Mouse (Mus musculus): ENCODE data around the gene Rmi1. TPM values are rescaled to one million over a fixed set of nuclear protein-coding genes. Genes with fewer than 3 reads are reported as not detected.
A peak's percentile ranks its signal among the peaks of the same experiment; 100 is the strongest.
"Not testable (repeated sequence)": the region's sequence is repeated elsewhere in the genome, so short reads cannot be mapped to it uniquely, and the experiment has no call there.

The Rmi1 gene
- total RNA-seq, 2 experiments from 2014 or later = 12.0 to 14.1 TPM

DNA sequence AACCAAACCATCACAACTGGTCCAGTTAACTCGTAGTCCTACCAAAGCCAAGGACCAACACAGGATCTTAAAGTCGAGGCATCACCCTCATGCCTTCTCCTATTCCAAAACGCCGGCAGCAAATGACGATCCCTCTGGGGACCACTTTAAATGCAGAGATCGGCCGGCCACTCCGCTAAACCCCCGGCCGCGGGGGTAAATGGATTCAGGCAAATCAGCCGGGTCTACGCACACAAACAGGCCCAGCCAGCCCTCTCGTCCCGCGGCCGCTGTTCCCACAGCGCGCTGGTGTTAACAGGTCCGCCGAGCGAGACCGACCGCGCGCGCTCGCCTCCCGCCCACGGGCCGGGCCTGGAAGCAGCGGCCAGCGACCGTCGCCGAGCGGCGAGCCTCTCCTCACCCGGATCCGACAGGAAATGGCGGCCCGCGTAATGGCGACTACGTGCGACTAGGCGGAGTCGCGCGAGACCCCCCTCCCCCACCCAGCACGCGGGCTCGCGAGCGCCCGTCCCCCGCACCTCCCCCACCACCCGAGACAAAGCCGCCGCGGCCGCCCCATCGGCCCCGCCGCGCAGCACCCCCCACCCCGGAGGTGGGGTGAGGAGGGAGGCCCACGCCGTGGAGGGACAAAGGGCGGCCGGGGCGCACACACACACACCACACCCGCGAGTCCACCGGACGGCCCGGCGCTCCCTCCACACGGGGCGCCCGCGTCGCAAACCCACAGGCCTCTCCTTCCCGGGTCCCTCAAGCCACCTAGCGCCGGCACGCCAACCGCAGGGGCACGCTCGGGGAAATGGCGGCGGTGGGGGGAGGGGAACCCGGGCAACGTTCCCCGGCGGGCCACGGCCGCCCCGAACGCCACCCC, 679 bp upstream of the Rmi1 start:
- DNase-seq = peak; percentile 82

DNA sequence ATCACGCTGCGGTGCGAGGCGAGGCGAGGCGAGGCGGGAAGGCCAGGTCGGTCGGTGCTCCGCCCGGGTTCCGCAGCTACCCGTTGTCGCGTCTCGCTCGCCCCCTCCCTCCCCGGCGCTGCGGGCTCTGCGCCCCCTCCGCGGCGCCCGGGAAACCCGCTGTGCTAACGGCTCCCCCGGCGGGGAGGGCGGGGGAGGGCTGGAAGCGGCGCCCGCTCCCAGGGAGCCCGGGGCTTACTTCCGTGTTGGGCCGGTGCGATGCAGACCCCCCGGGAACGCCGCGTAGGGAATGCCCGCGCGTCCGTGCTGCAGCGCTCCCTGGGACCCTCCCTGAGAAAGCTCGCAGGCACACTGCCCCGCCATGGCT, 679 bp downstream of the Rmi1 start:
- DNase-seq = no peak

- not testable (repeated sequence) for DNase-seq
Observed at GRCm38 (mm10) chr13:58403243-58403642, 1.2 kb downstream of the Rmi1 start, which contains the start of gene Hnrnpk. Gene Hnrnpk (minus strand): TSS chr13:58403343.

DNA sequence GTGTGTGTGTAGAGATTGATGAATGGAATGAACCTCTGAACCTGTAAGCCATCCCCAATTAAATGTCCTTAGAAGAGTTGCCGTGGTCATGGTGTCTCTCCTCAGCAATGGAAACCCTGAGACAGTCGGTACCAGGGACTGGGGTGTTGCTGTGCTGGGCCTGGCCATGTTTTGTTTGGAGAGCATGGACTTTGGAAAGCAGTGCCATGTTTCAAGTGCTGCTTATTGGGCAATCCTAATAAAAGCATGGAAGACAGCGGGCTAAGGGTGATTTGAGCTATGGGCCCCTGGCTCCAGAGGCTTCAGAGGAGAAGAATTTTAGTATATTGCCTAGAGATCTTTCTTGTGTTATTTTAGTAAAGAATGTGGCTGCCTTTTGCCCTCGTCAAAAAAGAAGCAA, 9.0 kb downstream of the Rmi1 start:
- DNase-seq = no peak

DNA sequence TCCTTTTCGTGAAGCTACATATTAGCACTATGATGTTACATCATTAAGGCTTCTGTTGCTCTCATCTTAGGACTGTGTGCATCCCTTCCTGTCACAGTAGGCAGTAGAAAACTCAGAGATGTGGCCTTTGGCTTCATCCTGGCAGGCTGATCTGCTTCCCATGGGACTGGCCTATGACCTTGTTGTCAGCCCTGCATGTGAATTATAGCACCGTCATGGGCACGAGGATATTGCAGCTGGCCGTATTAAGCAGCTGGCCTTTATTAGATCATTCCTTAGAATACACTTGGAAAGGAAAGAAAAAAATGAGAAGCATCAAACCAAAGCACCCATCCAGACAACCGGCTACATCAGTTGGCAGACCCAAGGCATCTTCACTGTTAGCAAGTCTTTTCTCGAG, 13.3 kb downstream of the Rmi1 start:
- no peak for DNase-seq

GRCm38 (mm10) chr13:58415838-58416237, 13.8 kb downstream of the Rmi1 start:
- DNase-seq = peak; percentile 24

DNA sequence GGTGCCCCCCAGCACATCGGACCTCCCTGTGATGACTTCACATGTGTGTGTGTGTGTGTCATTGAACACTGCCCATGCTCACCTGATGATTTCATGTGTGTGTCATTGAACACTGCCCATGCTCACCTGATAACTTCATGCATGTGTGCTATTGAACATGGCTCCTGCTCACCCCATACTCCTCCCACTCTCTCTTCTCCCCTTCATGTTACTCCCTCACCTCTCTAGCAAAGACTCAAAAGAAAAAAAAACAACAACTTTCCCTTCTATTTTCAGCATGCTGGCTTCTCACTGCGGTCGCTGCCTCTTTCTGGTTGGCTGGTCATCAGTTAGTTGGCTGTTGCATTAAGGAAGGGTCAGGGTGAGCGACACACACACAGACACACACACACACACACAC, 16.6 kb downstream of the Rmi1 start:
- DNase-seq = no peak

- no peak for DNase-seq
Observed at GRCm38 (mm10) chr13:58419266-58419665, 17.2 kb downstream of the Rmi1 start.

DNA sequence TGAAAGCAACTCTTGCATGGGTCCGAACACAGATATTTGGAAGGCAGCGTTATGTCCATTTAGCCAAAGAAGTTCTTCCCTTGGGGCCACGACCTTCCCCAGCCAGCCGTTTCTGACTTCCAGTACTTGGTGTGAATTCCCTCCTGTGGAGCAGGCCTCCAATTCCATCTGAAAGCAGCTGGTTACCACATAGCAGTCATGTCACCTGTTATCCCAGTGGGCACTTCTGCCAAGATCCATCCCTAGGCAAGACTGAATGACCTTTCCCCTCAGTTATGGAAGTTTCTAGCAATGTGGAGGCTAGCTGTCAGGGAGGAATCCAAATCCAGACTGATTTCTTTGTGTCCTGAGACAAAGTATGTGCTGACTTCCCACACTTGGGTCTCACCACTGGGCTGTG, 19.0 kb downstream of the Rmi1 start:
- no peak for DNase-seq

- no peak for DNase-seq
Observed at GRCm38 (mm10) chr13:58422242-58422641, 20.2 kb downstream of the Rmi1 start.

DNA sequence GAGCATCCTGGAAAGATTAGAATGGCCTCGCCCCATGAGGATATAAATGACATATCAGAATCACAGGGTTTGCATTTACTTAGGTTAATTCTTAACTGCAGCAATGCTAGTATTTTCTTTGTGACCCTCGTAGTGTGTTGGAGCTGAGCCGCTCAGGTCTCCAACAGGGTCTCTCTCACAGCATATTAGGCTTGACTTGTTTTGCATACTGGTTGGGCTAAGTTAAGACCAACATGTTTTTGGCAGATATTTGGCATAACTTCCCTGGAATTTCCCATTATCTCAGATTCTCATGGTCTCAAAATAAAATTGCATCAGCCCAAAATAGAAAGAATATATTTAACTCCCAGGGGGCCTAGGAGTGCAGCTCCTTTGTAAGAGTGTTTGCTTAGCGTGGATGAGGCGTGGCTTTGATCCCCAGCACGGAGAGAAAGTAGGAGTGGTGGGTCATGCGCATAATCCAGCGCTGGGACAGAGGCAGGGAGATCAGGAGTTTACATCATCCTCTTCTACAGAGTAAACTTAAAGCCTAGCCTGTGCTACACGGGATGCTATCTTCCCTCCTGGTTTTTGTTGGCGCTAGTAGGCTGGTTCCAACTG, 21.1 kb downstream of the Rmi1 start:
- DNase-seq = peak; percentile 34

- no peak for DNase-seq
Observed at GRCm38 (mm10) chr13:58439716-58440115, 37.7 kb downstream of the Rmi1 start.

GRCm38 (mm10) chr13:58443326-58443725, 41.3 kb downstream of the Rmi1 start:
- no peak for DNase-seq

GRCm38 (mm10) chr13:58443787-58444186, 41.7 kb downstream of the Rmi1 start:
- no peak for DNase-seq

DNA sequence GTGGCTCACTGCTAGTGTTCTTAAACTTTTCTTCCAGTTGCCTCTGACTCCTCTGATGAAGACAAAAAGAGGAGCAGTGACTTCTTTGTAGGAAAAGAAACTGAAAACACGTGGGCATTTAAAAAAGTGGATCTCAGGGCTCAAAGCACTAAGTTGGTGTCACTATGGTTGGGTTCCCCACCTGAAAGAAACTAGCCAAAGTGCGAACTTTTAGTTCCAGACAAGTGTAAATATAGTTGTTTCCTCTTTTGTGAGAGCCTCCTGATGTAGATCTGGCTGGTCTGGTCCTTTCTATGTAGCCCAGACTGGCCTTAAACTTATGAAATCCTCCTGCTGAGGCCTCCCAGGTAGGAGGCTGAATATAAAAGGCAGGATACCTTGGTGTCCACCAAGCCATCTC, 44.5 kb downstream of the Rmi1 start:
- no peak for DNase-seq

DNA sequence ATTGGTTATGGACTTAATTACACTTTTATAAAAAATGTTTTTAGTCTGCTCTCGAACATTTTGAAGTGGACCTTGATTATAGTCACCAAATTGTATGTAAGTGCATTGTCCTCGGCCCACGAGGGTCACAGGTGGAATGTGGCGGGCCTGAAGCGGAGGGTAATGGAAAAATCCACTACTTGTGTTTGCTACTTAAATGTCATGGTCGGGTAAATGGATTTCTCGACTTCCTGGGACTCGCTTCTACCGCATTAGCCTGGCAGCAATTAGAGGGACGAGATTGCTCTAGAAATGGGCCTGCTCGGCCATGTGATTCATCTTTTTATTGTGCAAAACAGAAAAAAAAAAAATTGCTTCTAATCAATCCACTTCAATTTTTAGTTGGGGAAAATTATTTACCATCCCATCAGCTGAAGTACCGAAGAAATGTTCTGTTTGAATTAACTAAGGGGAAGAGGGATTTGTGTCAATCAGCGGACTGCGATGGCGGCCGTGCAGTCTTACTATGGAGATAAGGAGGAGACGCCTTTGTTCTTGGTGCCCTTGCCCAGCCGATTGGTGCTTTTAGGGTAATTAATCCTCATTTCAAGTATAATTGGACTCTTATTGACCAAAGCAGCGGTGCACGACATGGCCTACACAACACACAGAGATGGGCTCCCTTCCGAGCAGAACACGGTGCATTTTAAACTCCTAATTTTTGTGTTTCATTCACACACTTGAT, 48.6 kb downstream of the Rmi1 start:
- DNase-seq = no peak

DNA sequence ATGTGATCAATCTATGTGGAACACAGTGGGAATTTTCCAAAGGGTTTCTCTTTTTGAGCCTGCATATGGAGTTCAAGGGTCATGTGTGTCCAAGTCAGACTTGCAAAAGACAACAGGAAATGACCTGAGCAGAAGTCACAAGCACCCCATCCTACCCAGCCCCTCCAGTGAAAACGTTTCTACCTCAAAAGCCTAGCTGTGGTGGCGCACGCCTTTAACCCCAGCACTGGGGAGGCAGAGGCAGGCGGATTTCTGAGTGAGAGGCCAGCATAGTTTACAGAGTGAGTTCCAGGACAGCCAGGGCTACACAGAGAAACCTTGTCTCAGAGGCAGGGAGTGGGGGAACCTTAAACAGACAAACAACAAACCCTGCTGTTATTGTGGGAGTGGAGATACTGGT, 50.2 kb downstream of the Rmi1 start:
- no peak for DNase-seq

DNA sequence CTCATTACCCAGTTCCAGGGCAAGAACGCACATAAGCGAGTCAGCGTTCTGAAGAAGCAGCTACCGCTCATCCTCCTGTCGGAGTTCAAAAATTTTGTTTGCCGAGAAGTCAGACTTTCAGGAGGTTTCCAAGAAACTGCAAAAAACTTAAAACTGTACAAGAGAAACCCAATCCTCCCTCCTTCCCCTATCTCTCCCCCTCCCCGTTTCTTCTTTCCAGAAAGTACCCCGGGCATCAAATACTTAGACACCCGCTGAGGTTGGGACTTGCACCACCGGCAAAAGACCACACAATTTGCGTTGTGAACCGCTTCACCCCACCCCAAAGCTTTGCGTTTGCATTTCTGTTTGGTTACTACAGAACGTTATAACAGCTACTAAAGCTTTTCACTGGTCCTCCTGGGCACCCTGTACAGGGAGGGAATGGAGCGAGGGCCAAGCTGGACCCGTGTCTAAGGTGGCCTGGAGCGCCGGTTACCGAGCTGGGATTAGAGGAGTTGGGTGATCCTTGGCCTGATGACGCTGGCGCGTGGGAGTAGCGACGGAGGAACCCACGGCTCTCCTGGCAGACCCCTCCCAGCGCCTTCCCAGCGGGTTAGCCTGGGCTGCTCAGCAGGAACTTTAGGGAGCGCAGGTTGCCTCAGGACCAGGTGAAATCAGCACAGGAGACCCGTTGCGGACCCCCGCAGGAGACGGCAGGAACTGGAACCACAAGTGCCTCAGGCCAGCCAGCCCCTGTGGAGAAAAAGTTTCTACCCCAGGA, 50.8 kb downstream of the Rmi1 start:
- DNase-seq = peak; percentile 39

GRCm38 (mm10) chr13:58453541-58453940, 51.5 kb downstream of the Rmi1 start:
- DNase-seq = no peak

DNA sequence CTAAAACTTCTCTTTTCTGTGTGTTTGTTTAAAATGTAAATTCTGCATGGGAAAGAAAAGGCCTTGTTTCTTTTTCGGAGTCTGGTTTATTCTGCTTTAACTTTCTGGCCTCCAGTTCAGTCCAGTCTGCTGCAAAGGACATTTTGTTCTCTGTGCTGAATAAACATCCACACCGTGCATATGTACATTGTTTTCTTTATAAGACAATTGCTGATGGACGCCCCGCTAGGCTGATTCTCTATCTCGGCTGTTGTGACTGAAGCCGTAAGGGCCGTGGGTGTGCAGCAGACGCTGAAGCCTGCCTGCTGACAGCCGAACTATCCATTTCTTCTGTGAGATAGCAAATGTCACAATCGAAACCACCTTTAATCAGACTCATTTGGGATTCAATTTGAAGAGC, 54.5 kb downstream of the Rmi1 start:
- DNase-seq = no peak

DNA sequence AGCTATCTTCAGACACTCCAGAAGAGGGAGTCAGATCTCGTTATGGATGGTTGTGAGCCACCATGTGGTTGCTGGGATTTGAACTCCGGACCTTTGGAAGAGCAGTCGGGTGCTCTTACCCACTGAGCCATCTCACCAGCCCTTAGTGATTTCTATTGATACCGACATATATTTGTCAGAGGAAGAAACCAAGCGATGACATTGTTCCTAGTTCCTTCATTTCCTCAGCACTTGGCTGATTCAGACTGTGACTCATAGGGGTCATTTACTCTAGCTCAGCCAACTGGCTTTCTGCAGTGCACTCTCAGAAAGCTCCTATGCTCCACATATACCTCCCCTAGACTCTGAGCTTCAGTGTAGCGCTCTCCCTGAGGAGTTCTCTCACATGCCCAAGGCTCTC, 56.8 kb downstream of the Rmi1 start:
- DNase-seq = not testable (repeated sequence)
